Mouse (Mus musculus) neural tube, embryonic 11.5 days (tissue): ENCODE measurements around the gene Tmem9b. TPM values are rescaled to one million over a fixed set of nuclear protein-coding genes. Genes with fewer than 3 reads are reported as not detected.

ENCODE experiments used
- ATAC-seq: fragments of 200-750 bp; cut with Nextera tagmentation; 2 replicates; pipeline ENCODE4 v1.8.0; 2017; ENCODE audit warnings: moderate number of reproducible peaks, mild to moderate bottlenecking, moderate TSS enrichment, moderate library complexity; ENCODE audit not compliant: insufficient read depth, low FRiP score, low TSS enrichment
- DNase-seq: peaks from one replicate; pipeline ENCODE4 v3.0.0-alpha.2; 2015; ENCODE audit warnings: low spot score
- H3K27ac ChIP-seq: fragments of 300-500 bp; sonication (generic); 2 replicates; pipeline ENCODE4 v1.5.1; 2014; ENCODE audit warnings: low read depth, mild to moderate bottlenecking, low read length
- H3K27me3 ChIP-seq: fragments of 300-500 bp; sonication (generic); 2 replicates; pipeline ENCODE4 v1.6.1; 2014; ENCODE audit warnings: mild to moderate bottlenecking, low read length, mixed read lengths; ENCODE audit not compliant: control insufficient read depth, insufficient read depth
- H3K36me3 ChIP-seq: fragments of 300-500 bp; sonication (generic); 2 replicates; pipeline ENCODE4 v1.6.1; 2014; ENCODE audit warnings: mild to moderate bottlenecking, low read length, moderate library complexity, mixed read lengths; ENCODE audit not compliant: control insufficient read depth, insufficient read depth
- H3K4me1 ChIP-seq: fragments of 300-500 bp; sonication (generic); 2 replicates; pipeline ENCODE4 v1.6.1; 2014; ENCODE audit warnings: low read length, mixed read lengths; ENCODE audit not compliant: control insufficient read depth, insufficient read depth
- H3K4me2 ChIP-seq: fragments of 300-500 bp; sonication (generic); 2 replicates; pipeline ENCODE4 v1.6.1; 2014; ENCODE audit warnings: low read depth, mild to moderate bottlenecking, moderate library complexity
- H3K4me3 ChIP-seq: fragments of 300-500 bp; sonication (generic); 2 replicates; pipeline ENCODE4 v1.5.1; 2014; ENCODE audit warnings: low read depth, low read length
- H3K9ac ChIP-seq: fragments of 300-500 bp; sonication (generic); 2 replicates; pipeline ENCODE4 v1.6.1; 2014; ENCODE audit warnings: mild to moderate bottlenecking, low read length
- H3K9me3 ChIP-seq: fragments of 300-500 bp; sonication (generic); 2 replicates; pipeline ENCODE4 v1.6.1; 2016; ENCODE audit warnings: low read length; ENCODE audit not compliant: control insufficient read depth
- WGBS: fragments of 180-500 bp; shearing (Covaris S2); extraction: QIAGEN DNeasy Blood & Tissue Kit; methylation state at CpG from one replicate; pipeline ENCODE4 v1.1.7; 2014; 5-methylcytosine and 5-hydroxymethylcytosine counted together
- polyA plus RNA-seq: library from polyadenylated mRNA; unstranded; fragments of >200 nt; fragmentation: Nextera tagmentation; extraction: Ambion mirVana; gene quantifications from 2 replicates; pipeline ENCODE4 v1.2.1, GENCODE M21; 2014

The Tmem9b gene
- polyA plus RNA-seq, 1 experiment from 2014 or later = 62.5 TPM

GRCm38 (mm10) chr7:109703190-109704015 is 49.3 kb downstream of the Tmem9b start, which contains the start of the genes St5 and Akip1:
Gene St5, minus strand, starts transcription at chr7:109703605.
Gene Akip1, plus strand, starts transcription at chr7:109703690.
- Histone ChIP-seq H3K27me3 (no peaks in the 10 kb centered on the region), H3K4me3 (peak within 1 kb of the TSS; percentile 64), H3K9me3 (no peaks in the 10 kb centered on the region), H3K36me3 (no peaks in the 10 kb centered on the region), H3K4me2 (peak within 1 kb of the TSS; percentile 84), H3K4me1 (no peaks in the 10 kb centered on the region), H3K9ac (peak within 1 kb of the TSS; percentile 79), H3K27ac (peak within 1 kb of the TSS; percentile 75; the same call in 1 of the 2 replicates)
- ATAC-seq (peak; percentile 98), DNase-seq (peak; percentile 97)
- WGBS = 1% methylated on average over 59 of the region's 61 CpGs

- H3K27ac ChIP-seq = no peak overlapping the region
- no peak for DNase-seq
- H3K4me1 ChIP-seq = no peaks in the 10 kb centered on the region
- H3K9ac ChIP-seq = no peak overlapping the region
- peak overlapping the region; percentile 84 for H3K4me2 ChIP-seq
- WGBS = 32% methylated on average over 4 of the region's 4 CpGs
- H3K27me3 ChIP-seq = no peaks in the 10 kb centered on the region
- no peak for ATAC-seq
- no peak overlapping the region for H3K4me3 ChIP-seq
- H3K36me3 ChIP-seq = no peaks in the 10 kb centered on the region
- no peaks in the 10 kb centered on the region for H3K9me3 ChIP-seq
Measured at GRCm38 (mm10) chr7:109702721-109703120, 50.0 kb downstream of the Tmem9b start.

GRCm38 (mm10) chr7:109700213-109700612 is 52.5 kb downstream of the Tmem9b start:
- DNase-seq = no peak

GRCm38 (mm10) chr7:109695339-109695726 is 57.3 kb downstream of the Tmem9b start:
- no peak overlapping the region for H3K27ac ChIP-seq

More at GRCm38 (mm10) chr7:109700213-109700612, 52.5 kb downstream of the Tmem9b start:
- no peaks in the 10 kb centered on the region for H3K4me1 ChIP-seq
- H3K27ac ChIP-seq = no peak overlapping the region
- no peak overlapping the region for H3K4me3 ChIP-seq
- no peaks in the 10 kb centered on the region for H3K9me3 ChIP-seq
- H3K36me3 ChIP-seq = no peaks in the 10 kb centered on the region
- H3K27me3 ChIP-seq = no peaks in the 10 kb centered on the region
- ATAC-seq = no peak
- H3K4me2 ChIP-seq = no peak overlapping the region
- no peak overlapping the region for H3K9ac ChIP-seq

GRCm38 (mm10) chr7:109694576-109695338 is 57.9 kb downstream of the Tmem9b start:
- Histone ChIP-seq H3K4me3 (no peak overlapping the region), H3K9me3 (no peaks in the 10 kb centered on the region), H3K36me3 (no peaks in the 10 kb centered on the region), H3K27me3 (no peaks in the 10 kb centered on the region), H3K9ac (no peak overlapping the region), H3K27ac (no peak overlapping the region), H3K4me2 (no peak overlapping the region), H3K4me1 (no peaks in the 10 kb centered on the region)
- DNase-seq (no peak), ATAC-seq (no peak)
- WGBS = 75% methylated on average over 13 of the region's 13 CpGs

More at GRCm38 (mm10) chr7:109695339-109695726, 57.3 kb downstream of the Tmem9b start:
- Histone ChIP-seq H3K4me1 (no peaks in the 10 kb centered on the region), H3K4me3 (no peak overlapping the region), H3K9ac (no peak overlapping the region), H3K36me3 (no peaks in the 10 kb centered on the region), H3K9me3 (no peaks in the 10 kb centered on the region), H3K27me3 (no peaks in the 10 kb centered on the region), H3K4me2 (no peak overlapping the region)
- WGBS = 92% methylated on average over 10 of the region's 10 CpGs
- DNase-seq (no peak), ATAC-seq (no peak)

GRCm38 (mm10) chr7:109690961-109691360 is 61.7 kb downstream of the Tmem9b start:
- no peak overlapping the region for H3K4me3 ChIP-seq
- no peaks in the 10 kb centered on the region for H3K36me3 ChIP-seq
- H3K4me2 ChIP-seq = no peak overlapping the region
- DNase-seq = no peak
- no peaks in the 10 kb centered on the region for H3K4me1 ChIP-seq
- H3K9me3 ChIP-seq = no peaks in the 10 kb centered on the region
- no peaks in the 10 kb centered on the region for H3K27me3 ChIP-seq
- ATAC-seq = no peak
- no peak overlapping the region for H3K9ac ChIP-seq
- no peak overlapping the region for H3K27ac ChIP-seq
- WGBS = 92% methylated on average over 5 of the region's 5 CpGs

- no peak overlapping the region for H3K9ac ChIP-seq
- H3K4me3 ChIP-seq = no peak overlapping the region
- no peaks in the 10 kb centered on the region for H3K4me1 ChIP-seq
- no peaks in the 10 kb centered on the region for H3K27me3 ChIP-seq
- no peak overlapping the region for H3K27ac ChIP-seq
- H3K4me2 ChIP-seq = no peak overlapping the region
- DNase-seq (no peak), ATAC-seq (no peak)
- WGBS = 87% methylated on average over 3 of the region's 3 CpGs
- H3K36me3 ChIP-seq = no peaks in the 10 kb centered on the region
- no peaks in the 10 kb centered on the region for H3K9me3 ChIP-seq
Measured at GRCm38 (mm10) chr7:109690101-109690500, 62.6 kb downstream of the Tmem9b start.

GRCm38 (mm10) chr7:109686585-109687128 is 66.0 kb downstream of the Tmem9b start:
- DNase-seq = no peak
- H3K4me1 ChIP-seq = no peaks in the 10 kb centered on the region
- ATAC-seq = no peak
- H3K4me3 ChIP-seq = no peak overlapping the region
- no peaks in the 10 kb centered on the region for H3K27me3 ChIP-seq
- H3K4me2 ChIP-seq = no peak overlapping the region
- no peak overlapping the region for H3K27ac ChIP-seq
- H3K9ac ChIP-seq = no peak overlapping the region
- 72% methylated on average over 9 of the region's 9 CpGs for WGBS
- no peaks in the 10 kb centered on the region for H3K9me3 ChIP-seq
- no peaks in the 10 kb centered on the region for H3K36me3 ChIP-seq
